In genomic region chr10:107659141-107659540, GRCm38 (mm10) we compare ENCODE assay signal across 24 mouse cellular contexts.
A peak's percentile ranks its signal among the peaks of the same experiment; 100 is the strongest.
DNase-seq lines count a peak whose midpoint lies in the region; ATAC-seq and TF ChIP-seq lines count a peak whose summit lies in the region.
"Had no signal": no experiment of that assay in that cellular context is flagged by ENCODE, and none has a peak within 500 bp of the region (broad histone marks: within the 10 kb centered on the region; RNA-seq: fewer than 3 reads in every experiment).

No protein-coding gene starts in this region.

- 96% methylated on average over 2 of the region's 2 CpGs for WGBS in forebrain, embryonic 14.5 days

- peak; percentile 64 for DNase-seq in 3T3-L1 (ENCODE audit: low read depth, low spot score)
- DNase-seq in forebrain, embryonic 14.5 days (ENCODE audit: low spot score), result no peak
- no peak for DNase-seq in thymus, postnatal 14 days
- no peak for DNase-seq in layer of hippocampus, adult 9-11 months
- DNase-seq: adrenal gland, adult 8-10 months; adrenal gland, postnatal 14 days; adrenal gland, postnatal 36 days; B cell, adult 2 months; cerebellum, adult 18-20 months; cerebellum, adult 8-10 months; cerebellum, adult 9-11 months; cerebellum, postnatal 14 days; cerebellum, postnatal 36 days; embryo, embryonic 11 days; forebrain, postnatal 0 days had no signal

- no peaks in the 10 kb centered on the region for H3K27me3 ChIP-seq in C2C12 (ENCODE audit: control insufficient read depth, insufficient read depth, insufficient read length)
- no peaks in the 10 kb centered on the region for H3K27me3 ChIP-seq in forebrain, embryonic 14.5 days (replicated peaks; ENCODE audit: control insufficient read depth, insufficient read depth, low read length)
- H3K27me3 ChIP-seq: embryonic facial prominence, embryonic 13.5 days; embryonic facial prominence, embryonic 15.5 days; forebrain, embryonic 12.5 days; forebrain, embryonic 15.5 days; Patski had no signal

- no peak for ATAC-seq in forebrain, embryonic 14.5 days
- ATAC-seq: activated CD4-positive, CD25-positive, alpha-beta regulatory T cell, adult 4 months; forebrain, embryonic 15.5 days; forebrain, postnatal 0 days; Patski had no signal

- H3K4me1 ChIP-seq in forebrain, embryonic 14.5 days (ENCODE audit: control insufficient read depth, insufficient read depth, low read length), result no peaks in the 10 kb centered on the region
- H3K4me1 ChIP-seq: embryonic facial prominence, embryonic 13.5 days; embryonic facial prominence, embryonic 15.5 days; forebrain, embryonic 10.5 days; forebrain, embryonic 12.5 days; forebrain, embryonic 15.5 days had no signal

- H3K36me3 ChIP-seq in C2C12 (ENCODE audit: control insufficient read depth, insufficient read depth), result no peaks in the 10 kb centered on the region
- no peaks in the 10 kb centered on the region for H3K36me3 ChIP-seq in forebrain, embryonic 14.5 days (ENCODE audit: control insufficient read depth, insufficient read depth, low read length)
- H3K36me3 ChIP-seq: embryonic facial prominence, embryonic 13.5 days; embryonic facial prominence, embryonic 15.5 days; forebrain, embryonic 10.5 days; forebrain, embryonic 12.5 days; forebrain, embryonic 15.5 days had no signal

- H3K4me3 ChIP-seq in C2C12 (ENCODE audit: insufficient read depth, poor library complexity, severe bottlenecking), result no peak overlapping the region
- H3K4me3 ChIP-seq in forebrain, embryonic 14.5 days (ENCODE audit: low read depth, low read length), result no peak overlapping the region
- H3K4me3 ChIP-seq: embryonic facial prominence, embryonic 13.5 days; embryonic facial prominence, embryonic 15.5 days; erythroblast, embryonic 14.5 days; forebrain, embryonic 10.5 days; forebrain, embryonic 12.5 days; forebrain, embryonic 15.5 days had no signal

- TF ChIP-seq CTCF in C2C12 (IDR thresholded peaks at IDR 0.05; ENCODE audit: control insufficient read depth, insufficient read depth, insufficient read length), result no peak

- no peak overlapping the region for H3K4me2 ChIP-seq in forebrain, embryonic 14.5 days (ENCODE audit: low read length)
- H3K4me2 ChIP-seq: embryonic facial prominence, embryonic 13.5 days; embryonic facial prominence, embryonic 15.5 days; forebrain, embryonic 12.5 days; forebrain, embryonic 15.5 days had no signal

- H3K9ac ChIP-seq in forebrain, embryonic 14.5 days (ENCODE audit: low read length), result no peak overlapping the region
- H3K9ac ChIP-seq: embryonic facial prominence, embryonic 13.5 days; embryonic facial prominence, embryonic 15.5 days; forebrain, embryonic 12.5 days; forebrain, embryonic 15.5 days; forebrain, postnatal 0 days had no signal

- H3K79me2 ChIP-seq in C2C12 (ENCODE audit: control insufficient read depth, insufficient read depth), result no peaks in the 10 kb centered on the region

- H3K79me3 ChIP-seq in C2C12 (ENCODE audit: low read depth), result no peaks in the 10 kb centered on the region

- no peak overlapping the region for H3ac ChIP-seq in C2C12 (ENCODE audit: control insufficient read depth, insufficient read length, low read depth)

- H3K27ac ChIP-seq in forebrain, embryonic 14.5 days (ENCODE audit: low read depth, low read length), result no peak overlapping the region
- H3K27ac ChIP-seq: embryonic facial prominence, embryonic 13.5 days; embryonic facial prominence, embryonic 15.5 days; forebrain, embryonic 10.5 days; forebrain, embryonic 12.5 days; forebrain, embryonic 15.5 days had no signal

- no peaks in the 10 kb centered on the region for H3K9me3 ChIP-seq in forebrain, embryonic 14.5 days (replicated peaks; ENCODE audit: control insufficient read depth, low read length)
- H3K9me3 ChIP-seq: embryonic facial prominence, embryonic 13.5 days; embryonic facial prominence, embryonic 15.5 days; forebrain, embryonic 10.5 days; forebrain, embryonic 12.5 days; forebrain, embryonic 15.5 days had no signal

TF ChIP-seq in C2C12, 6 proteins besides CTCF, POLR2A, EP300 and RAD21:
- TF ChIP-seq MYOD1 (IDR thresholded peaks at IDR 0.05; ENCODE audit: control insufficient read depth, insufficient read length, low read depth) (no peak), USF1 (IDR thresholded peaks at IDR 0.05; ENCODE audit: low read depth) (no peak), FOSL1 (IDR thresholded peaks at IDR 0.05; ENCODE audit: insufficient read depth, low read length, poor library complexity, severe bottlenecking) (peak; percentile 72), MAX (IDR thresholded peaks at IDR 0.05) (no peak)
